Mouse (Mus musculus) liver, embryonic 13.5 days (tissue): Measurements from ENCODE around the gene Dcaf11. TPM values are rescaled to one million over a fixed set of nuclear protein-coding genes. Genes with fewer than 3 reads are reported as not detected.
A peak's percentile ranks its signal among the peaks of the same experiment; 100 is the strongest.

Experiments
- ATAC-seq: fragments of 200-750 bp; cut with Nextera tagmentation; 2 replicates; pipeline ENCODE4 v1.8.0; 2017; ENCODE audit warnings: low read depth, mild to moderate bottlenecking, moderate number of reproducible peaks, moderate library complexity
- DNase-seq: peaks from one replicate; pipeline ENCODE4 v3.0.0; 2022
- H3K27ac ChIP-seq: fragments of 300-500 bp; sonication (generic); 2 replicates; pipeline ENCODE4 v1.5.1; 2015; ENCODE audit warnings: moderate library complexity, mild to moderate bottlenecking, inconsistent platforms
- H3K27me3 ChIP-seq: fragments of 300-500 bp; sonication (generic); 2 replicates; pipeline ENCODE4 v1.6.1; 2015; ENCODE audit warnings: mild to moderate bottlenecking, inconsistent platforms
- H3K36me3 ChIP-seq: fragments of 300-500 bp; sonication (generic); 2 replicates; pipeline ENCODE4 v1.6.1; 2015; ENCODE audit warnings: mild to moderate bottlenecking, inconsistent platforms
- H3K4me1 ChIP-seq: fragments of 300-500 bp; sonication (generic); replicated peaks from 2 replicates; pipeline ENCODE4 v1.6.1; 2015; ENCODE audit warnings: inconsistent platforms
- H3K4me2 ChIP-seq: fragments of 300-500 bp; sonication (generic); 2 replicates; pipeline ENCODE4 v1.6.1; 2015; ENCODE audit warnings: inconsistent platforms, mild to moderate bottlenecking, moderate library complexity
- H3K4me3 ChIP-seq: fragments of 300-500 bp; sonication (generic); replicated peaks from 2 replicates; pipeline ENCODE4 v1.5.1; 2015; ENCODE audit warnings: mild to moderate bottlenecking, inconsistent platforms
- H3K9ac ChIP-seq: fragments of 300-500 bp; sonication (generic); 2 replicates; pipeline ENCODE4 v1.6.1; 2015; ENCODE audit warnings: mild to moderate bottlenecking, inconsistent platforms
- H3K9me3 ChIP-seq: fragments of 300-500 bp; sonication (generic); replicated peaks from 2 replicates; pipeline ENCODE4 v1.6.1; 2016; ENCODE audit warnings: inconsistent platforms
- WGBS: fragments of 180-500 bp; shearing (Covaris S2); methylation state at CpG from one replicate; pipeline ENCODE4 v1.1.7; 2015; ENCODE audit not compliant: insufficient replicate concordance; 5-methylcytosine and 5-hydroxymethylcytosine counted together
- polyA plus RNA-seq: library from polyadenylated mRNA; unstranded; fragments of >200 nt; fragmentation: Nextera tagmentation; extraction: Ambion mirVana; gene quantifications from 2 replicates; pipeline ENCODE4 v1.2.1, GENCODE M21; 2015

Gene Dcaf11
- 48.9 and 59.1 TPM in 2 replicates for polyA plus RNA-seq

DNA sequence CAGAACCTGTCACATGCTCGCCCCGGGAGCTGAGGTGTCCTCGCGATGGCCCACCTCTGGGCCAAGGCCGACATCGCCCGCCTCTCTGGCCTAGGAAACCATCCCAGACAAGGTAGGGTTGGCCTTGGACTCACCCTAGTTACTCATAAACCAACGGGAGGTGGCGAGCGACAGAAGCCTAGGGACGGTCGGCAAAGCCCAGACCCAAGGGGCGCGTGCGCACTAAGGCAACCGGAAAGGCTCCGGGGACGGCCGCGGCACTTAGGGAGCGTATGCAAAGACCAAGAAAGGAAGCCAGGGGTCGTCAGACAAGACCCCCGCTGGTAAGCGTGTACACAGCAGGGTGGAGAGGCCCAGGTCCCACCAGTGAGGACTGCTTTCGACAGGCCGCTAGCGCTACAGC, at the start of gene Dcaf11:
Gene Dcaf11, plus strand, starts transcription at position 208 of the 403 bp plus-strand sequence.
- Histone ChIP-seq H3K27ac (peak within 1 kb of the TSS; percentile 99), H3K4me3 (peak within 1 kb of the TSS; percentile 78), H3K27me3 (no peaks in the 10 kb centered on the region), H3K9ac (peak within 1 kb of the TSS; percentile 93), H3K36me3 (peaks cover 29% of the 10 kb centered on the region), H3K9me3 (no peaks in the 10 kb centered on the region), H3K4me2 (peak within 1 kb of the TSS; percentile 89), H3K4me1 (peaks cover 60% of the 10 kb centered on the region)
- peak; percentile 79 for ATAC-seq
- peak; percentile 89 for DNase-seq
- WGBS: under 1% methylated on average over 27 of the region's 27 CpGs

DNA sequence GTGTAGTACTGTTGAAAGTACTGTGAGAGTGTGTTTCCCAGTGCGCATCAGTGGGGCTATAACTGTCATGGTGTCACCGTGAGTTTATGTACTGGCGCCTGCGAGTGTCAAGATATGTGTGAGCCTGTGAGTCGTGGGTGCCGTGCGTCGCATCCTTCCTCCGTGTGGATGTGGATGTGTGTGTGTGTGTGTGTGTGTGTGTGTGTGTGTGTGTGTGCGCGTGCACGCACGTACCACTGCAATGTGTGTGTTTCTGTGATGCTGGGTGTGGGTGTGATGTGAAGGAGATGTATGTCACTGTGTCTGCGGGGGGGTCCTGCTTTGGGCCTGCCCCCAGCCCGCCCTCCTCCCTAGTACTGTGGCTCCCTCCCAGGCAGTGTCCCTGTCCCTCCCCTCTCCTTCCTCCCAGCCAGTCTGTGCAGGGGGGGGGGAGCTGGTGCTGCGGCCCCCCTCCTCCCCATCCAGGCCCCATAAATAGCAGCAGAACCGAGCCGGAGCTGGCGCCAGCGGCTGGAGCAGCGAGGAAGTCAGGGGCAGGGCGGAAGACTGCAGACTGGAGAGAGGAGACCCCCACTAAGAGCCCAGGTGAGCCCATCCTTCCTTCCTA, 49.6 kb upstream of the Dcaf11 start, which contains the start of gene Cpne6:
Gene Cpne6, plus strand, starts transcription at position 321 of the 607 bp plus-strand sequence.
- Histone ChIP-seq H3K27me3 (peaks cover 79% of the 10 kb centered on the region), H3K9ac (no peak within 1 kb of the TSS), H3K27ac (no peak within 1 kb of the TSS), H3K4me1 (peaks cover 19% of the 10 kb centered on the region), H3K9me3 (no peaks in the 10 kb centered on the region), H3K4me2 (no peak within 1 kb of the TSS), H3K4me3 (no peak within 1 kb of the TSS), H3K36me3 (no peaks in the 10 kb centered on the region)
- 54% methylated on average over 18 of the region's 22 CpGs for WGBS
- DNase-seq (no peak), ATAC-seq (no peak)

GRCm38 (mm10) chr14:55511037-55511436, 48.8 kb upstream of the Dcaf11 start:
- Histone ChIP-seq H3K4me1 (peaks cover 19% of the 10 kb centered on the region), H3K27me3 (peaks cover 86% of the 10 kb centered on the region), H3K4me3 (no peak overlapping the region), H3K36me3 (no peaks in the 10 kb centered on the region), H3K9ac (no peak overlapping the region), H3K27ac (no peak overlapping the region), H3K9me3 (no peaks in the 10 kb centered on the region), H3K4me2 (no peak overlapping the region)
- 38% methylated on average over 7 of the region's 7 CpGs for WGBS
- ATAC-seq: no peak
- no peak for DNase-seq

DNA sequence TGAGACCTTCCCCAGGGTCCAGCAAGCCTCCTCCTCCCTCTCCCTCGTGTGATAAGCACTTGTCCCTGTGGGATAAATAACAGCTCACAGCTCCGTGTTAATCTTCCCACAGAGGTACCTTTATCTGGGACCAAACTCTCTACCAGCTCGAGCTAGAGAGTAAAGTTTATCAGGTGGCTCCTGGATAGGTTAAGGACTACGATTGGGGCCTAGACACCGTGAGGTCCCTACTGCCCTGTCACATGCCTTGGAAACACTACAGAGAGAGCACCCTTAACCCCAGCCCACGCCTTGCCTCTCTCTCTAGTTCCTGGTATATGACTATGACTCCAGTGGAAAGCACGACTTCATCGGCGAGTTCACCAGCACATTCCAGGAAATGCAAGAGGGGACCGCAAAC, 45.9 kb upstream of the Dcaf11 start:
- Histone ChIP-seq H3K9ac (0 out of 2 replicates have a peak overlapping the region, but pooled peaks have one; percentile 4), H3K4me3 (no peak overlapping the region)
- 16% methylated on average over 10 of the region's 10 CpGs for WGBS

GRCm38 (mm10) chr14:55515846-55516245, 44.0 kb upstream of the Dcaf11 start:
- H3K9me3 ChIP-seq: no peaks in the 10 kb centered on the region
- DNase-seq: no peak
- peaks cover 91% of the 10 kb centered on the region for H3K27me3 ChIP-seq

More for the DNA sequence above, 45.9 kb upstream of the Dcaf11 start:
- H3K27ac ChIP-seq: no peak overlapping the region; the same call in 1 of the 2 replicates
- peak; percentile 72 for ATAC-seq
- peaks cover 19% of the 10 kb centered on the region for H3K4me1 ChIP-seq
- H3K27me3 ChIP-seq: peaks cover 90% of the 10 kb centered on the region
- no peak for DNase-seq
- H3K36me3 ChIP-seq: no peaks in the 10 kb centered on the region
- 0 out of 2 replicates have a peak overlapping the region, but pooled peaks have one; percentile 12 for H3K4me2 ChIP-seq
- no peaks in the 10 kb centered on the region for H3K9me3 ChIP-seq

GRCm38 (mm10) chr14:55518897-55519296, 40.9 kb upstream of the Dcaf11 start:
- Histone ChIP-seq H3K36me3 (no peaks in the 10 kb centered on the region), H3K4me1 (peaks cover 16% of the 10 kb centered on the region), H3K27ac (no peak overlapping the region), H3K9ac (no peak overlapping the region), H3K27me3 (peaks cover 94% of the 10 kb centered on the region), H3K4me2 (no peak overlapping the region), H3K4me3 (no peak overlapping the region), H3K9me3 (no peaks in the 10 kb centered on the region)
- 57% methylated on average over 2 of the region's 2 CpGs for WGBS
- no peak for DNase-seq
- ATAC-seq: no peak

More at GRCm38 (mm10) chr14:55515846-55516245, 44.0 kb upstream of the Dcaf11 start:
- H3K4me1 ChIP-seq: peaks cover 23% of the 10 kb centered on the region
- H3K4me3 ChIP-seq: no peak overlapping the region
- no peak overlapping the region for H3K9ac ChIP-seq
- WGBS: 85% methylated on average over 4 of the region's 4 CpGs
- no peaks in the 10 kb centered on the region for H3K36me3 ChIP-seq
- no peak overlapping the region for H3K27ac ChIP-seq
- no peak overlapping the region for H3K4me2 ChIP-seq
- no peak for ATAC-seq

- Histone ChIP-seq H3K27ac (no peak overlapping the region), H3K4me1 (peaks cover 14% of the 10 kb centered on the region), H3K9ac (no peak overlapping the region), H3K27me3 (peaks cover 96% of the 10 kb centered on the region), H3K4me3 (no peak overlapping the region), H3K36me3 (no peaks in the 10 kb centered on the region), H3K4me2 (no peak overlapping the region), H3K9me3 (no peaks in the 10 kb centered on the region)
- WGBS: 48% methylated on average over 4 of the region's 4 CpGs
- ATAC-seq (no peak), DNase-seq (no peak)
These were observed 40.2 kb upstream of the Dcaf11 start for GRCm38 (mm10) chr14:55519604-55520003.

- Histone ChIP-seq H3K4me3 (peak overlapping the region; percentile 49), H3K4me1 (peaks cover 14% of the 10 kb centered on the region), H3K27me3 (peaks cover 100% of the 10 kb centered on the region), H3K27ac (no peak overlapping the region), H3K36me3 (no peaks in the 10 kb centered on the region), H3K9me3 (no peaks in the 10 kb centered on the region), H3K4me2 (peak overlapping the region; percentile 65), H3K9ac (no peak overlapping the region)
- no peak for ATAC-seq
- no peak for DNase-seq
- WGBS: 1% methylated on average over 61 of the region's 61 CpGs
These were observed 39.1 kb upstream of the Dcaf11 start for GRCm38 (mm10) chr14:55520451-55521361.

DNA sequence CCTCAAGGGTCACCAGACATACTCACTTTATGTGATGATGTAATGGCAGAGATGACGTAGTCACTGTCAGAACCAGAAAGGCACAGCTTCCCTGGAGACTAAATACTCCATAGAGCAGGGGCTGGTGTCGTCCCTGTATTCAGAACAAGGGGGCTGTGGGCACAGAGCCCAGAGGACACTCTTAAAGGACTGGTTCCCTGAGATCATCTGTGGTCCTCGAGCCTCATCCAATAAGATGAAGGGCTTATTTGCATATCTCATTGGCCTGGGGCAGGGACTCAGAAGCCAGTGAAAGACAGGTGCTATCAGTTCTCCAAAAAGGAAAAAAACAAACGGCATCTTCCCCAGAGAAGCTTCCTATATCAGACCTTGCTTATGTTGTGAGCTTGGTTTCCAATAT, 35.7 kb upstream of the Dcaf11 start:
- ATAC-seq (no peak), DNase-seq (no peak)
- Histone ChIP-seq H3K4me2 (no peak overlapping the region), H3K9me3 (no peaks in the 10 kb centered on the region), H3K9ac (no peak overlapping the region), H3K4me3 (no peak overlapping the region), H3K27ac (no peak overlapping the region), H3K4me1 (peaks cover 14% of the 10 kb centered on the region), H3K36me3 (no peaks in the 10 kb centered on the region), H3K27me3 (peaks cover 79% of the 10 kb centered on the region)
- 30% methylated on average over 4 of the region's 4 CpGs for WGBS

- H3K4me1 ChIP-seq: peaks cover 14% of the 10 kb centered on the region
- no peak within 1 kb of the TSS for H3K27ac ChIP-seq
- no peaks in the 10 kb centered on the region for H3K9me3 ChIP-seq
- ATAC-seq (no peak), DNase-seq (no peak)
- 23% methylated on average over 8 of the region's 8 CpGs for WGBS
- no peak within 1 kb of the TSS for H3K4me2 ChIP-seq
- no peak within 1 kb of the TSS for H3K9ac ChIP-seq
- H3K4me3 ChIP-seq: no peak within 1 kb of the TSS
- peaks cover 79% of the 10 kb centered on the region for H3K27me3 ChIP-seq
- no peaks in the 10 kb centered on the region for H3K36me3 ChIP-seq
These were observed 35.0 kb upstream of the Dcaf11 start, which contains the start of gene Nrl for GRCm38 (mm10) chr14:55524785-55525184. Gene Nrl, minus strand, starts transcription at chr14:55524981.

DNA sequence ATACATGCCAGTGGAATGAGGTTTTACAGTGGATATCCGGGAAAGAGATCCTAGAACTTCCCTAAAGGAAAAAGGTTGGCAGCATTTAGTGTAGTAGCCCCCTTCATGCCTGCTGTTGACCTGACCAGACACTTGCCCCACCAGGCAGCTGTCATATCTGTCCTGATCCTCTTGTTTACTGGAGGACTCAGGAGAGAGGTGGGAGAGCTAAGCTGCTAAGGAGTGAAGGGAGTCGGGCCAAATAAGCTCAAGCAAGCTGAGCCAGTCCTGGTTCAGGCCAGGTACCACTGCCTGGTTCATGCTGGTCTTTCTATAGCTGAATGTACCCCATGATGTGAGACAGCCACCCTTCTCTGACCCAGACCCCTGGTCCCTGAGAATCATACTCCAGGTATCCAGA, 33.1 kb upstream of the Dcaf11 start:
- no peak overlapping the region for H3K4me2 ChIP-seq
- H3K4me3 ChIP-seq: no peak overlapping the region
- ATAC-seq: no peak
- H3K9ac ChIP-seq: no peak overlapping the region
- no peak for DNase-seq
- no peaks in the 10 kb centered on the region for H3K36me3 ChIP-seq
- no peak overlapping the region for H3K27ac ChIP-seq
- WGBS: 68% methylated on average over 2 of the region's 2 CpGs
- 0 out of 2 replicates have a peak, but pooled peaks cover 4% of the 10 kb centered on the region for H3K4me1 ChIP-seq
- no peaks in the 10 kb centered on the region for H3K9me3 ChIP-seq
- peaks cover 70% of the 10 kb centered on the region for H3K27me3 ChIP-seq
